Mouse (Mus musculus) left cerebral cortex, adult 18-20 months (tissue): ENCODE data around the gene Fgf12. TPM values are rescaled to one million over a fixed set of nuclear protein-coding genes. Genes with fewer than 3 reads are reported as not detected.

Experiments used
- DNase-seq, 2 experiments: peaks; one replicate each; pipeline ENCODE4 v3.0.0; 2021 to 2022; ENCODE audit warnings: low spot score in 2 of 2, mixed read lengths in 1 of 2
- total RNA-seq, 2 experiments: library from RNA; stranded (reverse); gene quantifications; 2 replicates each; pipeline ENCODE4 v1.2.3; 2021

Gene Fgf12
- total RNA-seq, 2 experiments from 2014 or later, result 287 to 324 TPM

DNA sequence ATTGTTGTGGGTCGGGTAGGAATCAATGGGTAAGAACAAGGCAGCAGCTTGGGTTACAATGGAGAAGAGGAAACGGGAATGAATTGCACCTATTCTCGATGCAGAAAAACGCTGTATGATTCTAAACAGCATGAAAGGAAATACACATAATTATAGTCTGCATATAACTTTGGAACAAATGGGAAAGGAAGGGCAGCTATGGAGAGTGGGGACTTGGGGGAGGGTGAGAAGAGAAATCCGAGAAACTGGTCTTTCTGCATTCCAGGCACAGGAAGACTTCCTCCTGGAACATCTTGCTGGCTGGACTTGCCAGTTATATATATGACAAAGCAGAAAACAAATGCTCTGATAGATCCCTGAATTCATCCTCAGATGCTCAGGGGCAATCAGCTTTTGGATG is 127.2 kb downstream of the Fgf12 start:
- no peak for DNase-seq

DNA sequence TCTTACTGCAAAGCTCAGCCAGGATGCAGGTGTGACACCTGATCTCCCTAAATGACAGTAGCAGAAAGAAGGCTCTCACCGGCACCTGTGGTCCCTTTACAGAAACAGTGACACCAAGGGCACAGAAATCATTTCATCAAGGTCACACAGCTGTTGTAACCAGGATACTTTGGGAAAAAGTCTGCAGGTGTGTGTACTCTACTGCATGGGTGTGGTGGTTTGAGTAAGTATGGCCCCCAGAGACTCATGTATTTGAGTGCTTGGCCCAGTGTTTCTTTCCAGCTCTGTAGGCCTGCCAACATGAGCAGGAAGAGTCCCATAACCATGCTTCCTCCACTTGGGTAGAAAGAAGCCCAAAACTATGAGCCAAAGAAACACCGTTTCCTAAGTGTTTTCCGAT is 138.5 kb downstream of the Fgf12 start:
- DNase-seq, result no peak

DNA sequence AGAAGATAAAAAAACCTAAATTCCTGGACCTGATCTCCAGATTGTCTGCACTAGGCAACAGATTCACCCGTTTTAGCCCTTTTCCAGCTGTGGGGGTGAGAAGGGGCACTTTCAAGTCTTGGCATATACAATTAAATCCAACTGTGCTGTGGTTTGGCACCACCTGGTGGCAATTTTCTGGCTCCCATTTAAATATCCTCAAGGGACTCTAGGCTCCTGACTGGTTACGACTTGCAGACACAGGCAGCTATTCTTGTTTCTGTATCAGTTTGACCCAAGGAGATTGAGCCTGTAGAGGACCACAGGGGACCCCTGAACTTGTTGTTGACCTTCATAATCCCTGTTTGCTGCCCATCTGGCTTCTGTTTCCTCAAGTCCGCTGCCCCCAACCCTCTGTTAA is 141.9 kb downstream of the Fgf12 start:
- DNase-seq, result peak; percentile 63 to 65

DNA sequence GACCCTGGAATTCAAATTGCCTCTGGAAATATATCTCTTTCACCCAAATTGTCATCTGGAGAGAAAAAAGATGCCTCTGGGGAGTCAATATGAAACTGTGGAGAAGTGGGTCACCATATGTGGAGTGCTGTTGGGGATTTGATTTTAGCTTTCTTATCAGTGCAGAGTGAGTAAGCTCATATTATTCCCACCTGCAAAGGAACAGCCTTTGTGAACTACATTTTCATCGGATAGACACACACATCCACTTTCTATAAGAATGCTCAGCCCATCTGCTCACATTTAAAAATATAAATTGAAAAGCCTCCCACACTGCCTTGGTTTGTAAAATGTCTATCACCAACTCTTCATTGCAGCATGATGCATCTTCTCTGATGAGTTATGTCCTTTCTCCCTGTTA is 149.7 kb downstream of the Fgf12 start:
- DNase-seq, result no peak

DNA sequence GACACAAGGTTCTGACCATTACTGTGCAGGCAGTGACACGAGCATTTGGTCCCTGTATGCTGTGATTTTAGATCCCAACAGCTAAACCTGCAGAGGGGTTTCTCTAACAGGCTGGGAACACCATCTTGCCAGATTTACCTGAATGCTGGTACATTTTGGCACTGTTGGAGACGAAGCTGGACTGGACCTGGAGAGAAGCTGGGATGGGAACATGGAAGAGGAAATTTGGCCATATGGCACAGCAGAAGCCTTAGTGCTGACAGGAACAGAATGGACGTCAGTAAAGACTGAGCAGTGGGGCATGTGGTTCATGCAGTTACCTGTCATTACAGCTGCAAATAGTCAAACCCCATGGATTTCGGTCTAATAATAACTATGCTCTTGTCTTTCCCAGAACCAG is 151.1 kb downstream of the Fgf12 start:
- DNase-seq, result no peak

DNA sequence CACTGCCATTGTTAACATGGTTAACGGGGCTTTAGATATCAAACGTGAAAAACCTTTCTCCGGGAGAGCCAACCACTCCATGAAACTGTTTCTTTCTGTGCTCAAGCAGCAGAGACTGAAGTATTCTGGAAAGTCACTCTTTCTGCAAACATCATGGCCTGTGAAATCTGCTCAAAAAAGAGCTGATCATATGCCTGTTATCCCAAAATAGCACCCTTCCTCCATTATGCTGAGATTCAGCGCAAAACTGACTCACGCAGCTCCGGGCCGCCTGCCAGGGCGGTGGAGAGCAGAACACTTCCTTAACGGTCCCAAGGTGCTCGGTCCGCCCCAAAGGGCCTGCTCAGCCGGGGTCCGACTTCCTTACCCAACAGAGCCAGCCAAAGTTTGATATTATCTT is 156.8 kb downstream of the Fgf12 start:
- DNase-seq, result peak; percentile 81 to 90

DNA sequence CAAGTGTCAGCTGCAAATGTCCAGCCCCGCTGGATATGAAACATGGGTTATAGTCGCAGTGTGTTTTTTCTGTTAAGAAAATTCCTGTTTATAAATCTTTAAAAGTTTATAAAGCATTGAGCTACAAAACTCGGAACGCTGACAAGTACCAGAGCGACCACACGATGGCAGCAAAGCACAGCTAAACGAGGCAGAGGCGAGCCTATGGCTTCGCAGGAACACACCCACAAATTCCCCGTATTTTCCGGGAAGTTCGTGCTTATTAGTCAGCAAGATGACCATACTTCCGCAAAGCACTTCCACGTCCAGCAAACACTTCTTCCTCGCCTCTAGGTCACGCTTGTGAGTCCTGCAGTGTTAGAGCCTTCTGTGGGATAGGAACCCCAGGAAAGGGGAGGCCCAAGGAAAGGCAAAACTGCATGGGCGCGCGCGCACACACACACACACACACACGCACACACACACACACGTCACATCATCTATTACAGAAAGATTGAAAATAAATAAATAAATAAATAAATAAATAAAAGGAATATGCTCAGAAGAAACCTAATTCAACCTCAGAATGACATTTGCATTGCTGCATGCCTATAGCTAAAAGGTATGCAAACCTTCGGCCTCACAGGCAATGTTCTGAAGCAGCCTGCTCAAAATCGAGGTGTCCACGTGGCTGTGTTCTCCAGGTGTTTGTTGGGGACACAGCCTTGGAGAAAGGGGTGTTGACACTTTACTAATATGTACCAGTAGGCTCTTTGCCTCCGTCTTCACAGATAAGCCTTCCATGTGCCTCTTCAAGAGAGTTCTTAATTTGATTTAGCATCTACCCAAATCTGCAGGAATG is 159.6 kb downstream of the Fgf12 start:
- DNase-seq, result peak; percentile 81

DNA sequence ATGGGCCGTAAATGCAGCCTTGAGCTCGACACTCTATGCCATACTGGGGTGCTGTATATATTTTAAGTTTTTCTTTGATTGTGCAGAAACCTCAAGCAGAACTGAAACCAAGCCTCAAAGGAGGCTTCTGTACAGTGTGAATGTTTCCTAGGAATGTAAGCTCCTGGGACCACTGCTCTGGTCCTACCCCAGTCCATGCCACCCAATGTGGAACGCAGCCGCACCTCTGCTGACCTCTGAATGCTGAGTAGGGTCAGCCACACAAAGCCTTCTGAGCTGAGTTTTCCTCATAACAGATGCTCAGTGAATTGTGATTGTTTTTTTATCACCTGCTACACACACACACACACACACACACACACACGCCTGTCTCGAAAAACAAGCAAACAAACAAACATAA is 160.4 kb downstream of the Fgf12 start:
- no peak for DNase-seq

DNA sequence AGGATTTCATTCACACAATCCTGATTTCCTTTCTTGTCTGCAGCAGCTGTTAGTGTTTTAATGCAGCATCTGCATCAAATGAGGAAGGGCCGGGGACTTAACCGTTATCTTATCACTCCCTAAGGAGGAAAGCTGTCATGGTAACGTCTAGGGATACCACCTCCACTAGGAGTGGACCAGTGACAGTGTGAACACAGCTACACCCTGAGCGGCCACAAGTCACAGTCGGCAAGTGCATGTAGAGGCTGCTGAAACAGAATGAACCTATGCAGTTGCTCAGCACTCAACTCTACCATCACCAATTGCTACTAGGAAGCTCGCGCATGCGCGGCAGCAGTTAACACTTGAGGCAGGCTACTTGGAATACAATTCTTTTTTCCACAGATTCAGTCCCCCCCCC is 161.3 kb downstream of the Fgf12 start:
- no peak for DNase-seq

DNA sequence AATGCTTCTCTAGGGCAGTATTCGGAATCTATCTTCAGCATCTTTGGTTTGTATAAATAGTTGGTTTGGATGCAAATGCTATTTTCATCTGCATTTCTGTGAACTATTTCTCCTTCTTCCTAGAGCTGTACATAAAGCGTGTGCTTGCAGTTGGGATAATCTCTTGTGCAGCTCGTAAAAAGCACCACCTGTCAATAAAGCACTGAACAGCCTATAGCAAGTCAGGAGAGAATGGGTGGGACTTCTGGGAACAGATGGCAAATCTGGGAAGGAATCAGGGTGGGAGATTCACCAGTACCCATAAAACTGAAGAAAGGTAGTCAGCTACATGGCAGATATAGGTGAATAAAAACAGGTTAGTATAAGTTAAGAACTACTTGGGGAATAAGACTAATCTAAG is 180.7 kb downstream of the Fgf12 start:
- DNase-seq, result no peak

DNA sequence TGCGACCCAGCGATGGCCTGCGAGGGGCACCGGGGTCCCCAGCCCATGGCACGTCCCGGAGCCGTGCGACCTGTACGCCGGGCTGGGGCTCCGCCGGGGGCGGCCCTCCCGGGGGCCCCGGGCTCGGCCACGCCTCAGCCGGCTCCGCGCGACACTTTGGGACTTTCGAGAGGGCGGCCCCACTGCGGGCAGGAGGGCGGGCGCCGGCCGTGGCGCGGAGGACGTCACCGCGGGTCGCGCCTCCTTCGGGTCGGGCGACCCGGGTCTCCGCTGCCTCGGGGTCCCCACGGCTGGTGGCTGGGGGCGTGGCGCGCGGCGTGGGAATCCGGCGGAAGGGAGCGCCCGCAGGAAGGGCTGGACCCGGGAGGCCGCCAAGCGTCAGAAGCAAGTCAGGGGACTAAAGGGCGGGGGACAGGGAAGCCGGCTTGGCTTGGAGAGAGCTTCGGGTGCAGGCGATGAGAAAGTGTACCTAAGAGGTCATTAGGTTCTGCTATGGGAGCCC is 188.1 kb downstream of the Fgf12 start:
- DNase-seq, result peak; percentile 9 to 17

DNA sequence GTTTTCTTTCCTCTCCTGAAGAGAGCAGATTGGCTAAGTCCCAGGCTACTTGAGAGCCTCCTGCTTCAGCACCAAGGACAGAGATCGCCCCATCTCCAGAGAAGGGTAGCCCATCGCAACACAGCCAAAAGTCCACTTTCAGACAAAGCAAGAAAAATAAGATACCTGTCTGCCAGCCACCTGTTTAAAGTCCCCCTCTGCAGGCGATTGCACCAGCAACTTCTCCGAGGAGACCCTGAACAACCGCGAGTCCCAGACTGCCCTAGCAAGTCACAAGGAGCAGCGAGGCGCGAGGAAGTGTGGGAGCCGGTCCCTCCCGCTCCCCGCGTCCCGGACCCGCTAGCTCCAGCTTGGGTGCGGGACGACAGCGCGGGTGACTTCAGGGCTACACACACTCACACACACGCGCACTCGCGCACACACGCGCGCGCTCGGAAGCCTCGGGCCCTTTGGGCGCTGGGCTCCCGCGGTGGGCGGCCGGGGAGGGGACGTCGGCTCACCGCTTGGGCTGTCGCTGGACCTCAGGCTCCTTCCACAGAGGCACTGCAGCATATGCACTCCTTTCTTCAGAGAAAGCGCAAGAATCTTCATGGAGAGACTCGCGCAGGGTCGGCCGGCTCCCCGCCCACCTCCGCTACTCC is 188.7 kb downstream of the Fgf12 start:
- peak; percentile 19 to 30 for DNase-seq

DNA sequence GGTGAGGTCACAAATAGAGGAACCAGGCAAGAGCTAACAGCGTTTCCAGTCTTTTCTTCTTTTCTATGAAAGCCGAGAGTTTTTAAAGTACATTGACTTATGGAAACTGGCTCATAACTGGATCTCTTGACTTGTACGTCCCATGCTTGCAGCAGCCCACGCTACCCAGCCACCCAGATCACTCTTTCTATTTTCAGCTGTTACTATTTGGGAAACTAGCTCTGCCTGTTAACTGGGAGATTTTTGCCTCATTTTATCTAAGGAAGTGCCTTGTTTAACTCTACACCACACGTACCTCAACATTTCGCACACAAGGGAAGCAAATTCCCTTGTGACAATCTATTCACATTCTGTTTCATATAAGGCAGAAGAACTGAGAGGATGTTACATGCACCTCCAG is 190.0 kb downstream of the Fgf12 start:
- peak; percentile 25 to 47 for DNase-seq

DNA sequence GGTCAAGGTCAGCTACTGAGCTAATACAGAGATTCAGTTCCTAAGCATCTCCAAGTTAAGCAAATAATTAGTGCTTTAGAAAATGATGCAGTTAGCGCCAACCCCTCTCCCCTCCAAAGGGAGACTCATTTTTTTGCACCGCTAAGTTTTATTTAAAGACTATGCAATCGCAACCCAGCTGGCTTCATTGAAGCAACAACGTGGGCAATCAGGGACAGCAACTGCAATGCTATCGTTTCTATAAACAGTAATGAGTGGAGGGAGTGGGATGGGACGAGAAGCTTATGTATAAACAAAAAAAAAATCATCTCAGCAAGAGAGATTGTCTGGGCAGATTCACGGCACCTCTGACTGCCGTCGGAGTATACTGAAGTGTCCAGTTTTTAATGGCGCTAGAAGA is 197.6 kb downstream of the Fgf12 start:
- no peak for DNase-seq

DNA sequence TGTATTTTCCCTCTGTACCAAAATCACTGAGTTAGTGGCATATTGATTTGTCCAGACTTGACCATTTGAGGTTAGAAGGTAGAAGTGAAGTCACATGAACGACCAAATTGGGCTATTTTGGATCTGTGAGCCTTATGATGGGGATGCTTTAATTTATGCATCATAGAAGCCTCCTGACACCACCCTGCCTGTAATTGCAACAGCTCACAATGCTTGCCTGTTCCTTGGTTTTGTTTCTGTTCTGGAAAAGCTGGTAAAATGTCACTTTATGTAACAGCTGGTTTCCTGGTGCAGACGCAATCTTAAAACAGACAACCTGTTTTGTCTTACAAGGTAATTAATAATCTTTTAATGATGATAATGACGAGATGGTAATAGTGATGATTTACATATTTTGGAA is 213.4 kb downstream of the Fgf12 start:
- no peak for DNase-seq

DNA sequence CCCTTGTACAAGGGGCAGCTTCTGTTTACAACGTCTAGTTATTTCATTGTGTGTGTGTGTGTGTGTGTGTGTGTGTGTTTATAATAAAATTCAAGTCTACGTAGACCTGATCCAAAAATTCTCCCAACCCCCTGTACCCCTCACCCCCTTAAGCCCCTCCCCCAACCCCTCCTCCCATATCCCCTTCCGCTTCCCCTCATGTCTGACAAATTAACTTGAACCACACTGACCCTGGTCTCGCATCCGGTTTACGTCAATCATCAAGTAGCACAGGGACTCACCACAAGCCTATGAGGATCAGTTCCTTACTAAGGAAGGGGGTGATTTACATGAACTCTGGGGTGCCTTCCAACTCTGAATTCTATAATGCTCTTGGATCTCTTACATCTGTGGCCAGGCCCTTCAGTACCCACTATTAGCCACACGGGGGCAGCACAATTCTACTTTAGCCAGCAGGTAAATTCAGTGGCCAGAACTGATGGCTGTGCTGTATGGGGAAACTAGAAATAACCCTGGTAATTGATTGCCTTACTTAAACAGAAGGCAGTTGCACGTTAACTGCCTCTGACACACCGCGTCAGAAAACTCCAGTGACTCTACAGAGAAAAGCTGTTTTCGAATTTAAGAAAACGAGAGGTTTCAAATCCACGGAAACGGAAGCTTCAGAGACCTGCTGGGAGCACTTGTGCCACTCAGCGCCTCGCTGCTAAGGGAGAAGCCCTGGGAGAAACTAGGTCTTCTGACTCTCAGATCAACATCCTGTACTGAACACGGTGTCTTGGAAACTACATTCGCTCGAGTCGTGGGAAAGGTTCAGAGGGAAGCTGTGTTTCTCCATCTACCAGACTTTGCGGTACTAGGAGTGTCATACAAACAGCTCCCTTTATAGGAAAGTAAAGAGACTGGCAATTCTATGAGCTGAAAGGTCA is 235.0 kb downstream of the Fgf12 start:
- DNase-seq, result peak; percentile 85 to 89

DNA sequence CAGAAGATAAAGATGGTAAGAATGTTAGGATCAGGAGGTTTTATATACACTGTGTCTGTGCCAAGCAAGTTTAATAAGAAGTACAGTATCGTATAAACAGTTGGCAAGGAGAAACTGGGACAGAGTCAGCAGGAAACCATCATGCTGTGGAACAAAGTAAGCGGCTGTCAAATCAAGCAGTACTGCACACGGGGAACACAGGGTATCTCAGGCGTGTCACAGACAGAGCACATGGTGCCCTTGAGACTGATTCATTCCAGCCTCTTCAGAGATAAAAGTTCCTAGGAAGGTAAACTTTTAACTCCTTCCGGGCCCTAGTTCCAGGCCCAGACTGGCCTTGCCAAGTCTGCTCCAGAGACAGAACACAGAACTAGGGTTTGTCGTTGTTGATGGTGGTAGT is 240.4 kb downstream of the Fgf12 start:
- DNase-seq, result no peak

DNA sequence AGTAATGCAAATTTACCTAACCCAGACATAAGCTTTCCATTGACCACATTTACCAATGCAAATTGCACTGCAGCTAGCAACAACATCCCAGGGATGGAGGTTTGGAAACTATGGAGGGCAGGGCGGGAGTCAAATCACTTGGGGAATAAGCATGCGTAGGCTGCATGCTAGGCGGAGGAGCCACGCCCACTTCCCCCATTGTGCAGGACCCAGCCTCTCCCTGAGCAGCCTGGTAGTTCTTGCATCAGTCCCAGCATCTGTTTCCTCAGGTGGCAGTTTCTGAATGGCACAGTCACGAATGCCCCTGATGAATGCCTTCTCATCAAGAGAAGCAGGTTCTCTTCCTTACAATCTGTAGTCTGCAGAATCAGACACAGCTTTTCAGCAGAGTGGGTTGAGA is 241.5 kb downstream of the Fgf12 start:
- DNase-seq, result no peak

DNA sequence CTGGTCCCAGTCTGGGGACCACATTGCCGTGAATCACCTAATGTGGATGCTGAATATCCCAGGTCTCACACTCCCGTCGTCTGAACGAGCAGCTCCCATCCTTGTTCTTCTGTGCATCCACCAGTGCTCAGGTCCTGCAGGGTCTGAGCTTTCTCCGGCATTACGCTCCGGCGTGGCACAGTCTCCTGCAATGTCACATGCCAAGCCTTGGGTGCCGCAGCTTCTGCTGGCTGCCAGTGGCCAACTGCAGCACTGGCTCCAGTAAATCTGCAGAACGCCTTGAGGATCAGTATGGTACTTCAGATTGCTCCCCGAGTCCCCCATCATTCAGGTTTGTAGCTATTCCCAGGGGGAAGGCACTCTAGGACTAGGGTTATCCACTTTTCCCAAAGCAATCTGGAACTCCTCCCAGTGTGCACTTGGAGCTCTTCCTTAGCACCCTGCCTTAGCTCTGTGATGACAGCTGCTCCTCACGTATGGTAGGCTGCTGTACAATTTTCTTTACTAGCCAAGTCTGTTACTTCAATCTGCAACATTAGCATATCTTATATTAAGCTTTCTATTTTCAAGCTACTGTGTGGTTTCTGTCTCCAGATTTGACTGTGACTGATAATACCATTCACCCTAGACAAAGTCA is 254.8 kb downstream of the Fgf12 start:
- DNase-seq, result peak; percentile 10 to 25

DNA sequence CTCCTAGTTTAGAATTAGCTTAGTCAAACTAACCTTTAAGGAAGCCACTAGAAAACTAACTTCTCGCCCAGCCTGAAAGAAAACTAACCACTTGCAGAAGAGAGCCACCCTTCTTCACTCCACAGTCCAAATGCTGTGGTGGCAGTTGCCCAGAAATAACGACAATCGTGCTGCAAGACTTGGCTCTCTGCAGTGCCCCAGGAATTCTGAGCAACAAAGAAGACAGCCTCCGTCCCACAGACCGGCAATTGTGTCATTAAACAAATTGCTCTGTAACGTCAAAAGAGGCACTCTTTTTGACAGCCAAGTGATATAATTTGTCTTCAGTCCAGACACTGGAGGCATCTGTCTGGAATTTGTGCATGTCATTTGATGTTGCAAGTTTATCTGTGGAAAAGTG is 261.2 kb downstream of the Fgf12 start:
- peak; percentile 26 to 53 for DNase-seq

DNA sequence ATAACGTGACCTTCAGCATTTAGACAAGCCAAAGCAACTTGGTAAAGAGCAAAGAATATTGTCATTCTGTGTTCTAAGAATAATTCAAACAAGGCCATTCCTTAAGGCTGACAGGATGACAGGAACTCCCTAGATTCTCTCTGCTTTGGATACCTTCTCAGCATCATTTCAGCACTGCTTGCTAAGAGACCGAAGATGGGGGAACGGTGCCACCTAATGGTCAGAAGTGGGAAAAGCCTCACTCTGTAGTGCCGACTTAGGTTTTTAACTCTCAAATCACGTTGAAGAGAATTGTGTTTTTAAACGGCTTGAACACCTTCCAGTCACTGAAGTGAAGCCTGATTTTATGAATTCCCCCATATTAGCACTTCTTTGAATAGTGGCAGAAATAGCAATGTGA is 262.4 kb downstream of the Fgf12 start:
- DNase-seq, result peak; percentile 82 to 86
